Mouse (Mus musculus) bone marrow, adult 2 months (tissue): ENCODE results near the gene Ampd3.

ENCODE experiments used
- CTCF ChIP-seq: fragments of 200-500 bp; IDR thresholded peaks from 2 replicates; pipeline ENCODE4 v1.5.1; 2011; ENCODE audit warnings: low read length, control low read depth; ENCODE audit not compliant: control insufficient read depth, insufficient read depth
- POLR2A ChIP-seq: fragments of 200-500 bp; IDR thresholded peaks from 2 replicates; pipeline ENCODE4 v1.6.1; 2011; ENCODE audit warnings: low read depth, mild to moderate bottlenecking, control low read depth, low read length, borderline replicate concordance; ENCODE audit not compliant: control insufficient read depth

DNA sequence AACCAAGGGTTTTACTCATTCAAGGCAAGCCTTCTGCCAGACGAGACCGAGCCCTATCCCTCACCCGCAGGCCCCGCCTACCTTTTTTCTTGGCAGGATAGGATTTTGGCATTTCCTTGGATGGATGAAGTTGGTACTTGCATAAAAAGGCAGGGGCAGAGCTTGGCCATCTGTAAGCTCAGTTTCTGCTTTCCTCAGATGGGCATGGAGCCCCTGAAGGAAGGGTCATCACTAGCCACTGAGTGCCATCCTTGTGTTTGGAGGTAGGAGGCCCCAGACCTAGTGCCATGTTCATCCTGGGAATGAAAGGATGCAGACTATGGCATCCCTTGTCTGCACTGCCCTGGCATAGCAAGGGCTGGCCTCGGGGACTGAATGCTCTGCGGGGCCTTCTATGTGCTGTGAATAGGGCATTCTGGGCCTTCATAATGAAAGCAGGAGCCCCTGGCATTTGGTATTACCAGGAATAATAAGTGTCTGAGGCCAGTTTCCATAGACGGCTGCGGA, 11.7 kb downstream of the Ampd3 start:
- TF ChIP-seq CTCF (no peak), POLR2A (no peak)
